Mouse (Mus musculus) kidney, adult 2 months (tissue): ENCODE data around the gene Dnaaf5.

Source experiments
- CTCF ChIP-seq: fragments of 200-500 bp; conservative IDR thresholded peaks from 2 replicates; pipeline ENCODE4 v1.5.1; 2011; ENCODE audit warnings: low read depth, mild to moderate bottlenecking, control low read depth, low read length, moderate library complexity, mixed read lengths; ENCODE audit not compliant: insufficient read depth, insufficient read length
- POLR2A ChIP-seq: fragments of 200-500 bp; IDR thresholded peaks from one replicate; pipeline ENCODE4 v1.6.1; 2011; ENCODE audit warnings: low read depth, low read length, control low read depth

DNA sequence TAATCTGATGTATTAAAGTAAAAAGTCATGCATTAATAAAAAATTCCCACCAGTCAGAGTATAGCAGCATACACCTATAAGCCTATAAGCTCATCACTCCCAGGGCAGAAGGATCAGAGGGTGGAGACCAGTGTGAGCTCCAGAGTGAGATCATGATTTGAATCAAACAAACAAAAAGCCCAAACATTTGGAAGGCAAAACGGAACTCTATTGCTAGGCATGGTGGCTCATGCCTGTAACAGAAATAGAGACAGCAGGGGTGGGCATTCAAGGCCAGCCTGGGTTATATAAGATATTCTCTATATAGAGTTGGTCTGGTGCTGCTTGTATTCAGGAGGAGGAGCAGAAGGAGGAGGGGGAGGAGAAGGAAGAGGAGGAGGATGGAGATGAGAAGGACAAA, 13.7 kb upstream of the Dnaaf5 start:
- TF ChIP-seq POLR2A (no peak), CTCF (no peak)
